Mouse (Mus musculus) ES-Bruce4 (cell line): Measurements from ENCODE around the gene Gm45713.
"Not testable (repeated sequence)": the region's sequence is repeated elsewhere in the genome, so short reads cannot be mapped to it uniquely, and the experiment has no call there.

Source experiments
- CTCF ChIP-seq: IDR thresholded peaks from one replicate; pipeline ENCODE4 v1.8.1; 2011; ENCODE audit warnings: low read depth, low read length
- EP300 ChIP-seq: IDR thresholded peaks from 2 replicates; pipeline ENCODE4 v1.6.1; 2011; ENCODE audit warnings: low read depth, low read length; ENCODE audit not compliant: insufficient read depth
- POLR2A ChIP-seq: IDR thresholded peaks from one replicate; pipeline ENCODE4 v1.8.1; 2011; ENCODE audit warnings: low read length; ENCODE audit not compliant: insufficient read depth

- TF ChIP-seq CTCF, POLR2A, EP300: not testable (repeated sequence)
Measured at GRCm38 (mm10) chr7:45095965-45096364, 40.1 kb downstream of the Gm45713 start.
